Mouse (Mus musculus): ENCODE results near the gene Nkx1-1. TPM values are rescaled to one million over a fixed set of nuclear protein-coding genes. Genes with fewer than 3 reads are reported as not detected.

Nkx1-1 gene
- not detected for polyA plus RNA-seq (2012; fragmentation: generic; extraction: Trizol)
- long read RNA-seq, experiment 1 = 0 reads
- long read RNA-seq, experiment 2 = 0 reads

- no peak within 1 kb of the TSS for H3K4me3 ChIP-seq (ENCODE audit: insufficient read depth, poor library complexity, severe bottlenecking)
- TF ChIP-seq MYOG (IDR thresholded peaks at IDR 0.05; ENCODE audit: control insufficient read depth, extremely low read depth, insufficient read length) = no peak
- TF ChIP-seq FOSL1 (IDR thresholded peaks at IDR 0.05; ENCODE audit: insufficient read depth, low read length, poor library complexity, severe bottlenecking) = no peak
- no peak for TF ChIP-seq CEBPB (IDR thresholded peaks at IDR 0.05; ENCODE audit: low read depth)
- no peak for TF ChIP-seq MAX (IDR thresholded peaks at IDR 0.05)
- TF ChIP-seq USF1 (IDR thresholded peaks at IDR 0.05; ENCODE audit: low read depth) = no peak
- TF ChIP-seq CTCF (IDR thresholded peaks at IDR 0.05; ENCODE audit: control insufficient read depth, insufficient read depth, insufficient read length) = no peak
Observed at GRCm38 (mm10) chr5:33433201-33434138, at the start of gene Nkx1-1. TSS of gene Nkx1-1 (minus strand) at chr5:33433976.

DNA sequence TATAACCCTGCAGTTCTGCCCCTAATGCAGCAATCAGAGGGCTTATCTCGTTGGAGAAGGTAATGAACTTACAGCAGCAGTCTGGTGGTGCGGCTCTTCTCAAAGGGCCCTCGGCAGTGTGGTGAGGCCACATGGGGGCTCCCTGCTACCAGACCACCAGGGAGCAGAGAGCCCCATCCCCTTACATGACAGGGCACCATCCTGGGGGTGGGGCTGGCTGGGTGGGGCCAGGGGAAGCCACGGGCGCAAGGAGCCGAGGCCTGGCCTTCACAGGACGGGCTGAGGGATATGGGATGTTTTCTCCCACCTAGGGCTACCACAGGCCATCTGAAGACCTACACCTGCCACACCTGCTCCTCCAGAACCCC lies 47.5 kb upstream of the Nkx1-1 start:
- no peaks in the 10 kb centered on the region for H3K79me2 ChIP-seq (ENCODE audit: control insufficient read depth, insufficient read depth)
- no peaks in the 10 kb centered on the region for H3K79me3 ChIP-seq (ENCODE audit: low read depth)
- no peak overlapping the region for H3K4me3 ChIP-seq (ENCODE audit: insufficient read depth, poor library complexity, severe bottlenecking)
- H3K27me3 ChIP-seq (ENCODE audit: control insufficient read depth, insufficient read depth, insufficient read length) = peaks cover 51% of the 10 kb centered on the region
- no peak overlapping the region for H3ac ChIP-seq (ENCODE audit: control insufficient read depth, insufficient read length, low read depth)
- no peaks in the 10 kb centered on the region for H3K36me3 ChIP-seq (ENCODE audit: control insufficient read depth, insufficient read depth)
- no peak for TF ChIP-seq USF1 (IDR thresholded peaks at IDR 0.05; ENCODE audit: low read depth)
- TF ChIP-seq CTCF (IDR thresholded peaks at IDR 0.05; ENCODE audit: control insufficient read depth, insufficient read depth, insufficient read length) = no peak
- no peak for TF ChIP-seq MAX (IDR thresholded peaks at IDR 0.05)
- TF ChIP-seq FOSL1 (IDR thresholded peaks at IDR 0.05; ENCODE audit: insufficient read depth, low read length, poor library complexity, severe bottlenecking) = no peak
- TF ChIP-seq CEBPB (IDR thresholded peaks at IDR 0.05; ENCODE audit: low read depth) = no peak
- TF ChIP-seq MYOG (IDR thresholded peaks at IDR 0.05; ENCODE audit: control insufficient read depth, extremely low read depth, insufficient read length) = no peak
- TF ChIP-seq MYOD1 (IDR thresholded peaks at IDR 0.05; ENCODE audit: control insufficient read depth, insufficient read length, low read depth) = no peak

More at GRCm38 (mm10) chr5:33433201-33434138, at the start of gene Nkx1-1:
- H3K27me3 ChIP-seq (ENCODE audit: control insufficient read depth, insufficient read depth, insufficient read length) = peaks cover 87% of the 10 kb centered on the region
- H3K79me3 ChIP-seq (ENCODE audit: low read depth) = no peaks in the 10 kb centered on the region
- H3K79me2 ChIP-seq (ENCODE audit: control insufficient read depth, insufficient read depth) = no peaks in the 10 kb centered on the region
- H3K36me3 ChIP-seq (ENCODE audit: control insufficient read depth, insufficient read depth) = no peaks in the 10 kb centered on the region
- H3ac ChIP-seq (ENCODE audit: control insufficient read depth, insufficient read length, low read depth) = no peak within 1 kb of the TSS

DNA sequence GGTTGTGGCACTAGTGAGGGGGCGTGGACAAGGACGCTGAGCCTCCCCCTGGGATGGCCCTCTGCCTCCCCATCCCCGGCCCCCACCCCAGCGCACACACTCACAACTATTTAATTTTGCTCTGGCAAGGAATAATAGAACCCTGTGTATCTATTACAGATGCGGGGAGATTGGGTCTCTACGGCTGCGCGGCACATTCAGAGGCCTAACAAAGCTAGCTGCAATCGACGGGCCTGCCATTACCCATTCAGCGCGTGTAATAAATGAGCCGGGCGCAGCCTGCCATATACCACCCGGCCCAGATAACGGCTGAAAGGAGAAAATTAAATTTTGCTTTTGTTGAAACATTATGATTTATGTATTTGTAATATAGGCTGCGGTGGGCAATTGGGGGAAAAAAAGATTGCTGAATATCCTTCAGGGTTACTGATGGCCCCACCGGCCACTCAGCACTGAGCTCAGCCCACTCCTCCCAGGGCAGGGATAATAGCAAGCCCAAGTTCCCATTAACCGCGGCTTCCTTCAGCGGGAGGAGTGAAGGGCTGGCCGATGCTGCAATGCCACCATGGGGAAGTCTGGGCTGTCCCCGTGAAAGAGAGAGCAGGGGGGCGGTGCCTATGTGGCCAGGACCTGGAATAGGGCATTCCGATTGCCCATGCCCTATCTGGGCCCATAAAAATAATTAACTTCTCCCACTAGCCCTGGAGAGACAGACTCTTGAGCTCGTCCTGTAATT lies 47.0 kb upstream of the Nkx1-1 start:
- H3K4me3 ChIP-seq (ENCODE audit: insufficient read depth, poor library complexity, severe bottlenecking) = no peak overlapping the region
- peaks cover 45% of the 10 kb centered on the region for H3K27me3 ChIP-seq (ENCODE audit: control insufficient read depth, insufficient read depth, insufficient read length)
- H3K36me3 ChIP-seq (ENCODE audit: control insufficient read depth, insufficient read depth) = no peaks in the 10 kb centered on the region
- no peak overlapping the region for H3ac ChIP-seq (ENCODE audit: control insufficient read depth, insufficient read length, low read depth)
- H3K79me2 ChIP-seq (ENCODE audit: control insufficient read depth, insufficient read depth) = no peaks in the 10 kb centered on the region
- H3K79me3 ChIP-seq (ENCODE audit: low read depth) = no peaks in the 10 kb centered on the region
- TF ChIP-seq CEBPB (IDR thresholded peaks at IDR 0.05; ENCODE audit: low read depth) = no peak
- TF ChIP-seq FOSL1 (IDR thresholded peaks at IDR 0.05; ENCODE audit: insufficient read depth, low read length, poor library complexity, severe bottlenecking) = no peak
- no peak for TF ChIP-seq MYOG (IDR thresholded peaks at IDR 0.05; ENCODE audit: control insufficient read depth, extremely low read depth, insufficient read length)
- no peak for TF ChIP-seq MAX (IDR thresholded peaks at IDR 0.05)

DNA sequence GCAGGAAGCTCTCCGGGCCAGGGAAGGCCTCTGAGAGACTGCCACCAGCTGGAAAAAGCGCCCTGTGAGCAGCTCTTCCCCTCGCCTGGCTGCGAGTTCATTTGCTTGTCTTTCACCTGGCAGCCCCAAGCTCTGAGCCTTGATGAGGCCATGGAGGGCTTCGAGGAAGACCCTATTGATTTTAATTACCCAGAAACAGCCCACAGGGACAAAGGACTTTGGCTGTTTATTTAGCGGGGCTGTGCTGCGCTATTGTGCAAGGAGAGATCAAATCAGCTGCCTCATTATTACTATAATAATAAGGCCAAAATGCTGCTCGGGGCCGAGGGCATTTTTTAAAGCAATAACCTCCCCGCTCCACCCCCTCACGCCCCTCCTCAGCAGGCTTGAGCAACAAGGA lies 31.7 kb upstream of the Nkx1-1 start:
- TF ChIP-seq MYOD1 (IDR thresholded peaks at IDR 0.05; ENCODE audit: control insufficient read depth, insufficient read length, low read depth) (no peak), CEBPB (IDR thresholded peaks at IDR 0.05; ENCODE audit: low read depth) (no peak), MAX (IDR thresholded peaks at IDR 0.05) (no peak), USF1 (IDR thresholded peaks at IDR 0.05; ENCODE audit: low read depth) (no peak), MYOG (IDR thresholded peaks at IDR 0.05; ENCODE audit: control insufficient read depth, extremely low read depth, insufficient read length) (no peak), CTCF (IDR thresholded peaks at IDR 0.05; ENCODE audit: control insufficient read depth, insufficient read depth, insufficient read length) (no peak), FOSL1 (IDR thresholded peaks at IDR 0.05; ENCODE audit: insufficient read depth, low read length, poor library complexity, severe bottlenecking) (no peak)
- no peaks in the 10 kb centered on the region for H3K79me2 ChIP-seq (ENCODE audit: control insufficient read depth, insufficient read depth)
- peaks cover 76% of the 10 kb centered on the region for H3K27me3 ChIP-seq (ENCODE audit: control insufficient read depth, insufficient read depth, insufficient read length)
- H3ac ChIP-seq (ENCODE audit: control insufficient read depth, insufficient read length, low read depth) = no peak overlapping the region
- H3K36me3 ChIP-seq (ENCODE audit: control insufficient read depth, insufficient read depth) = no peaks in the 10 kb centered on the region
- H3K4me3 ChIP-seq (ENCODE audit: insufficient read depth, poor library complexity, severe bottlenecking) = no peak overlapping the region
- no peaks in the 10 kb centered on the region for H3K79me3 ChIP-seq (ENCODE audit: low read depth)

GRCm38 (mm10) chr5:33464390-33464789 lies 30.6 kb upstream of the Nkx1-1 start:
- peaks cover 87% of the 10 kb centered on the region for H3K27me3 ChIP-seq (ENCODE audit: control insufficient read depth, insufficient read depth, insufficient read length)
- TF ChIP-seq CEBPB (IDR thresholded peaks at IDR 0.05; ENCODE audit: low read depth) (no peak), CTCF (IDR thresholded peaks at IDR 0.05; ENCODE audit: control insufficient read depth, insufficient read depth, insufficient read length) (no peak), FOSL1 (IDR thresholded peaks at IDR 0.05; ENCODE audit: insufficient read depth, low read length, poor library complexity, severe bottlenecking) (no peak), USF1 (IDR thresholded peaks at IDR 0.05; ENCODE audit: low read depth) (no peak), MAX (IDR thresholded peaks at IDR 0.05) (no peak), MYOG (IDR thresholded peaks at IDR 0.05; ENCODE audit: control insufficient read depth, extremely low read depth, insufficient read length) (no peak), MYOD1 (IDR thresholded peaks at IDR 0.05; ENCODE audit: control insufficient read depth, insufficient read length, low read depth) (no peak)

More at GRCm38 (mm10) chr5:33464390-33464789, 30.6 kb upstream of the Nkx1-1 start:
- Histone ChIP-seq H3K79me3 (ENCODE audit: low read depth) (no peaks in the 10 kb centered on the region), H3K36me3 (ENCODE audit: control insufficient read depth, insufficient read depth) (no peaks in the 10 kb centered on the region), H3ac (ENCODE audit: control insufficient read depth, insufficient read length, low read depth) (no peak overlapping the region), H3K79me2 (ENCODE audit: control insufficient read depth, insufficient read depth) (no peaks in the 10 kb centered on the region), H3K4me3 (ENCODE audit: insufficient read depth, poor library complexity, severe bottlenecking) (no peak overlapping the region)

Measured in C2C12 (cell line).